Mouse (Mus musculus) ES-Bruce4 (cell line): ENCODE data around the gene Diras2.

Experiments
- CTCF ChIP-seq: IDR thresholded peaks from one replicate; pipeline ENCODE4 v1.8.1; 2011; ENCODE audit warnings: low read depth, low read length
- EP300 ChIP-seq: IDR thresholded peaks from 2 replicates; pipeline ENCODE4 v1.6.1; 2011; ENCODE audit warnings: low read depth, low read length; ENCODE audit not compliant: insufficient read depth
- POLR2A ChIP-seq: IDR thresholded peaks from one replicate; pipeline ENCODE4 v1.8.1; 2011; ENCODE audit warnings: low read length; ENCODE audit not compliant: insufficient read depth

DNA sequence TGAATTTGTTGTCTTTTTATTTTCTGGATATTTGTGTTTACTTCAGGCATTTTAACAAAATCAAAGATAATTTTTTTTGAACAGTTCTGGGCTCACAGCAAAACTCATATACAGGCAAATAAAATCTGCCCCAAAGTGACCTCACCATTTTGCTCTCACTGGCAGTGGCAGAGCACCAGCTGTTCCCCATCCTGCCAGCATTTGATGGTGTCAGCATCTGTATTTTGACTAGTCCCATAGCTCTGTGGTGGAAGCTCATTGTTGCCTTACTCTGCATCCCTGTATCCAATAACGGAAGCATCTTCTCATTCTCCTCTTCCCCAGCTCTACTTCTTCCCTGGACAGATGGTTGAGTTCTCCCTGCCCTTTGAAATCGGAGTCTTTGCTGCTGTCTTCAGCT lies 47.7 kb upstream of the Diras2 start:
- no peak for TF ChIP-seq CTCF
- no peak for TF ChIP-seq POLR2A
- no peak for TF ChIP-seq EP300
